Mouse (Mus musculus) thymus, postnatal 0 days (tissue): ENCODE results near the gene St6gal1. TPM values are rescaled to one million over a fixed set of nuclear protein-coding genes. Genes with fewer than 3 reads are reported as not detected.

Source experiments
- polyA plus RNA-seq: library from polyadenylated mRNA; unstranded; fragments of >200 nt; fragmentation: Nextera tagmentation; extraction: Ambion mirVana; gene quantifications from 2 replicates; pipeline ENCODE4 v1.2.1, GENCODE M21; 2015

Gene St6gal1
- polyA plus RNA-seq, 1 experiment from 2014 or later: 42.2 TPM

Other genes starting within 250 kb of the St6gal1 start
- gene Kng2, start 195.3 kb upstream of the St6gal1 start, polyA plus RNA-seq: 0.35 and 0.55 TPM in 2 replicates
- gene Kng1, start 166.9 kb upstream of the St6gal1 start, polyA plus RNA-seq: 0.17 and 0.76 TPM in 2 replicates
- 142 and 150 TPM in 2 replicates for gene Eif4a2, start 117.3 kb upstream of the St6gal1 start, polyA plus RNA-seq
- gene Rfc4, start 97.0 kb upstream of the St6gal1 start, polyA plus RNA-seq: 158 and 177 TPM in 2 replicates
- gene Adipoq, start 78.2 kb upstream of the St6gal1 start, polyA plus RNA-seq: 0.69 and 4.6 TPM in 2 replicates
- not detected in 2 replicates for gene Rtp1, start 204.4 kb downstream of the St6gal1 start, polyA plus RNA-seq